Comparison of ENCODE assay signal across 7 mouse cellular contexts in genomic region chr19:8897211-8897864, GRCm38 (mm10). TPM values are rescaled to one million over a fixed set of nuclear protein-coding genes. Genes with fewer than 3 reads are reported as not detected.
A peak's percentile ranks its signal among the peaks of the same experiment; 100 is the strongest.
DNase-seq lines count a peak whose midpoint lies in the region.
"Not testable (repeated sequence)": the region's sequence is repeated elsewhere in the genome, so short reads cannot be mapped to it uniquely, and the experiment has no call there.

No protein-coding gene starts in this region.

- peaks cover 33% of the 10 kb centered on the region for H3K4me1 ChIP-seq in limb, embryonic 10.5 days

- H3K4me3 ChIP-seq in limb, embryonic 10.5 days = peak overlapping the region; percentile 90
- H3K4me3 ChIP-seq in macrophage (ENCODE audit: inconsistent target) = peak overlapping the region; percentile 99; the same call in 1 of the 2 replicates

- H3K9me3 ChIP-seq in limb, embryonic 10.5 days (replicated peaks) = not testable (repeated sequence)

- intact Hi-C loops in gastrocnemius, postnatal 36 days (cut with DNase I) = not testable (repeated sequence)

- not testable (repeated sequence) for H3K27me3 ChIP-seq in limb, embryonic 10.5 days (ENCODE audit: low read depth, poor library complexity, severe bottlenecking)

- H3K27ac ChIP-seq in limb, embryonic 10.5 days = peak overlapping the region; percentile 94
- peak overlapping the region; percentile 10; the same call in 1 of the 2 replicates for H3K27ac ChIP-seq in macrophage

- peak; percentile 51 for DNase-seq in adrenal gland, adult 8-10 months
- DNase-seq in embryo, embryonic 9.5 days (ENCODE audit: extremely low spot score) = peak; percentile 37
- peak; percentile 33 to 53 for DNase-seq in gastrocnemius, postnatal 36 days
- peak; percentile 31 for DNase-seq in induced T-regulatory cell, adult 2 months (ENCODE audit: low read depth)
- DNase-seq in limb, embryonic 10.5 days (ENCODE audit: low spot score) = peak; percentile 49
- DNase-seq in ovary, postnatal 36 days (ENCODE audit: low spot score) = peak; percentile 54

- WGBS in limb, embryonic 10.5 days = 27% methylated on average over 21 of the region's 21 CpGs
- WGBS in macrophage (ENCODE audit: missing documents) = 44% methylated on average over 20 of the region's 21 CpGs

- peaks cover 80% of the 10 kb centered on the region for H3K79me2 ChIP-seq in macrophage (ENCODE audit: inconsistent target)

- peaks cover 57% of the 10 kb centered on the region for H3K36me3 ChIP-seq in limb, embryonic 10.5 days
- H3K36me3 ChIP-seq in macrophage (ENCODE audit: inconsistent target) = peaks cover 12% of the 10 kb centered on the region

RNA-seq across cellular contexts. Expression of gene Ganab, which starts 0.5 kb away (rescaled TPM):
- total RNA-seq in adrenal gland, adult 8-10 months (2022) = 100 to 1,000 TPM; 204 to 232 (median 222) TPM
- total RNA-seq in gastrocnemius, postnatal 36 days (2021) = 10 to 100 TPM; 19.3 to 19.9 TPM
- polyA plus RNA-seq in limb, embryonic 10.5 days (2016; fragmentation: Nextera tagmentation; extraction: Ambion mirVana) = 117 and 129 TPM in 2 replicates
- 100 to 1,000 TPM in 15 of 26 experiments, 10 to 100 TPM in 11; 45.1 to 179 (median 124) TPM for total RNA-seq in macrophage (2018; cell fraction: chromatin; rRNA removed)
- 100 to 1,000 TPM in 2 of 26 experiments, 10 to 100 TPM in 24; 41.7 to 105 (median 69.9) TPM for total RNA-seq in macrophage (2018; cell fraction: cytosol; rRNA removed)
- 100 to 1,000 TPM in 25 of 26 experiments, 10 to 100 TPM in 1; 70.2 to 221 (median 130) TPM for total RNA-seq in macrophage (2018; cell fraction: nucleus; rRNA removed)
- polyA plus RNA-seq in macrophage (2018) = 70.1 to 93.3 TPM (median 80.1 TPM) in 3 replicates

RNA-seq across cellular contexts. Expression of gene Ints5, which starts 4.5 kb away (rescaled TPM):
- 10 to 100 TPM; 22.9 to 27.8 (median 25.0) TPM for total RNA-seq in adrenal gland, adult 8-10 months (2022)
- 1 to 10 TPM; 8.4 to 9.4 TPM for total RNA-seq in gastrocnemius, postnatal 36 days (2021)
- polyA plus RNA-seq in limb, embryonic 10.5 days (2016; fragmentation: Nextera tagmentation; extraction: Ambion mirVana) = 59.2 and 61.9 TPM in 2 replicates
- 10 to 100 TPM in 7 of 26 experiments, 1 to 10 TPM in 19; 1.7 to 14.4 (median 5.6) TPM for total RNA-seq in macrophage (2018; cell fraction: chromatin; rRNA removed)
- 10 to 100 TPM in 18 of 26 experiments, 1 to 10 TPM in 8; 4.9 to 17.3 (median 13.0) TPM for total RNA-seq in macrophage (2018; cell fraction: cytosol; rRNA removed)
- total RNA-seq in macrophage (2018; cell fraction: nucleus; rRNA removed) = 10 to 100 TPM in 14 of 26 experiments, 1 to 10 TPM in 12; 4.8 to 19.6 (median 10.4) TPM
- 4.4 to 13.0 TPM (median 11.6 TPM) in 3 replicates for polyA plus RNA-seq in macrophage (2018)

RNA-seq across cellular contexts. Expression of gene Gm49416, which starts 8.6 kb away (rescaled TPM):
- 10 to 100 TPM in 1 of 4 experiments, 1 to 10 TPM in 3; 2.6 to 10.6 (median 6.0) TPM for total RNA-seq in adrenal gland, adult 8-10 months (2022)
- under 1 TPM in 1 of 2 experiments, not detected in 1; 0.84 TPM for total RNA-seq in gastrocnemius, postnatal 36 days (2021)
- 0.45 TPM in 1 of 2 replicates, not detected in the other for polyA plus RNA-seq in limb, embryonic 10.5 days (2016; fragmentation: Nextera tagmentation; extraction: Ambion mirVana)
- not detected for total RNA-seq in macrophage (2018; cell fraction: chromatin; rRNA removed)
- not detected for total RNA-seq in macrophage (2018; cell fraction: cytosol; rRNA removed)
- 1 to 10 TPM in 3 of 26 experiments, not detected in 23; 1.8 to 3.4 (median 2.5) TPM for total RNA-seq in macrophage (2018; cell fraction: nucleus; rRNA removed)
- polyA plus RNA-seq in macrophage (2018) = not detected in 3 replicates

RNA-seq across cellular contexts. Expression of gene 1810009A15Rik, which starts 8.7 kb away (rescaled TPM):
- total RNA-seq in adrenal gland, adult 8-10 months (2022) = 10 to 100 TPM; 32.6 to 54.7 (median 45.3) TPM
- total RNA-seq in gastrocnemius, postnatal 36 days (2021) = 10 to 100 TPM; 15.6 to 17.1 TPM
- 151 and 188 TPM in 2 replicates for polyA plus RNA-seq in limb, embryonic 10.5 days (2016; fragmentation: Nextera tagmentation; extraction: Ambion mirVana)
- 10 to 100 TPM in 16 of 26 experiments, 1 to 10 TPM in 10; 3.4 to 31.2 (median 12.0) TPM for total RNA-seq in macrophage (2018; cell fraction: chromatin; rRNA removed)
- total RNA-seq in macrophage (2018; cell fraction: cytosol; rRNA removed) = 10 to 100 TPM; 26.5 to 65.8 (median 48.7) TPM
- 10 to 100 TPM in 19 of 26 experiments, 1 to 10 TPM in 7; 2.6 to 31.2 (median 14.8) TPM for total RNA-seq in macrophage (2018; cell fraction: nucleus; rRNA removed)
- polyA plus RNA-seq in macrophage (2018) = 48.2 to 79.8 TPM (median 50.8 TPM) in 3 replicates

RNA-seq across cellular contexts. Expression of gene Gm49403, which starts 13.6 kb away (rescaled TPM):
- not detected for total RNA-seq in adrenal gland, adult 8-10 months (2022)
- not detected for total RNA-seq in gastrocnemius, postnatal 36 days (2021)
- not detected in 2 replicates for polyA plus RNA-seq in limb, embryonic 10.5 days (2016; fragmentation: Nextera tagmentation; extraction: Ambion mirVana)
- total RNA-seq in macrophage (2018; cell fraction: chromatin; rRNA removed) = not detected
- total RNA-seq in macrophage (2018; cell fraction: cytosol; rRNA removed) = not detected
- not detected for total RNA-seq in macrophage (2018; cell fraction: nucleus; rRNA removed)
- polyA plus RNA-seq in macrophage (2018) = not detected in 3 replicates

Comparison
In these comparisons a context has a peak if more than half of its experiments do, and no peak if none do; other contexts are left out.
1. Peak in every context shown above with its lines: DNase-seq, H3K4me3 ChIP-seq and H3K27ac ChIP-seq.
2. RNA of gene Ganab, which starts 0.5 kb away (total RNA-seq): 204 to 232 TPM in adrenal gland, adult 8-10 months; 19.3 to 19.9 TPM in gastrocnemius, postnatal 36 days; every median in the first group is over 4 times any median in the second.